Mouse (Mus musculus): ENCODE results near the gene Tmem30a. TPM values are rescaled to one million over a fixed set of nuclear protein-coding genes. Genes with fewer than 3 reads are reported as not detected.

Gene Tmem30a
- polyA plus RNA-seq, 1 experiment from 2014 or later: 45.7 TPM

GRCm38 (mm10) chr9:79816013-79816412 lies 22.7 kb upstream of the Tmem30a start:
- WGBS: 87% methylated on average over 11 of the region's 11 CpGs
- no peak overlapping the region for H3K9ac ChIP-seq
- H3K36me3 ChIP-seq: no peaks in the 10 kb centered on the region
- no peak overlapping the region for H3K4me2 ChIP-seq
- no peak for ATAC-seq (ENCODE audit: insufficient number of reproducible peaks, insufficient read depth, low FRiP score, low TSS enrichment, low read depth)
- H3K27ac ChIP-seq: no peak overlapping the region
- H3K9me3 ChIP-seq: peaks cover 6% of the 10 kb centered on the region; the same call in 1 of the 2 replicates
- H3K4me3 ChIP-seq: no peak overlapping the region
- H3K27me3 ChIP-seq: no peaks in the 10 kb centered on the region
- 0 out of 2 replicates have a peak, but pooled peaks cover 2% of the 10 kb centered on the region for H3K4me1 ChIP-seq

GRCm38 (mm10) chr9:79814592-79814991 lies 21.3 kb upstream of the Tmem30a start:
- Histone ChIP-seq H3K4me3 (no peak overlapping the region), H3K9me3 (peaks cover 6% of the 10 kb centered on the region; the same call in 1 of the 2 replicates), H3K27ac (no peak overlapping the region), H3K4me1 (0 out of 2 replicates have a peak, but pooled peaks cover 2% of the 10 kb centered on the region), H3K4me2 (no peak overlapping the region), H3K36me3 (no peaks in the 10 kb centered on the region), H3K27me3 (no peaks in the 10 kb centered on the region), H3K9ac (no peak overlapping the region)
- WGBS: 72% methylated on average over 4 of the region's 4 CpGs
- ATAC-seq (ENCODE audit: insufficient number of reproducible peaks, insufficient read depth, low FRiP score, low TSS enrichment, low read depth): no peak

GRCm38 (mm10) chr9:79810969-79811902 lies 17.9 kb upstream of the Tmem30a start:
- ATAC-seq (ENCODE audit: insufficient number of reproducible peaks, insufficient read depth, low FRiP score, low TSS enrichment, low read depth): no peak
- H3K27ac ChIP-seq: no peak overlapping the region
- no peak overlapping the region for H3K4me3 ChIP-seq
- no peak overlapping the region for H3K9ac ChIP-seq
- H3K4me1 ChIP-seq: 0 out of 2 replicates have a peak, but pooled peaks cover 2% of the 10 kb centered on the region
- H3K4me2 ChIP-seq: no peak overlapping the region
- H3K36me3 ChIP-seq: no peaks in the 10 kb centered on the region
- no peaks in the 10 kb centered on the region for H3K27me3 ChIP-seq
- WGBS: 74% methylated on average over 10 of the region's 11 CpGs
- no peaks in the 10 kb centered on the region for H3K9me3 ChIP-seq

- H3K9me3 ChIP-seq: no peaks in the 10 kb centered on the region
- no peak overlapping the region for H3K4me3 ChIP-seq
- H3K27ac ChIP-seq: no peak overlapping the region
- WGBS: 76% methylated on average over 3 of the region's 3 CpGs
- H3K36me3 ChIP-seq: no peaks in the 10 kb centered on the region
- 0 out of 2 replicates have a peak, but pooled peaks cover under 1% of the 10 kb centered on the region for H3K4me1 ChIP-seq
- H3K9ac ChIP-seq: no peak overlapping the region
- no peak overlapping the region for H3K4me2 ChIP-seq
- H3K27me3 ChIP-seq: no peaks in the 10 kb centered on the region
- ATAC-seq (ENCODE audit: insufficient number of reproducible peaks, insufficient read depth, low FRiP score, low TSS enrichment, low read depth): no peak
Measured at GRCm38 (mm10) chr9:79810534-79810933, 17.2 kb upstream of the Tmem30a start.

- no peak for ATAC-seq (ENCODE audit: insufficient number of reproducible peaks, insufficient read depth, low FRiP score, low TSS enrichment, low read depth)
- no peaks in the 10 kb centered on the region for H3K4me1 ChIP-seq
- no peaks in the 10 kb centered on the region for H3K36me3 ChIP-seq
- no peak overlapping the region for H3K4me2 ChIP-seq
- no peaks in the 10 kb centered on the region for H3K9me3 ChIP-seq
- 29% methylated on average over 6 of the region's 6 CpGs for WGBS
- H3K27me3 ChIP-seq: no peaks in the 10 kb centered on the region
- no peak overlapping the region for H3K27ac ChIP-seq
- H3K4me3 ChIP-seq: no peak overlapping the region
- H3K9ac ChIP-seq: no peak overlapping the region
Measured at GRCm38 (mm10) chr9:79809411-79809810, 16.1 kb upstream of the Tmem30a start.

- no peak overlapping the region for H3K27ac ChIP-seq
- no peak overlapping the region for H3K9ac ChIP-seq
- no peaks in the 10 kb centered on the region for H3K4me1 ChIP-seq
- no peaks in the 10 kb centered on the region for H3K36me3 ChIP-seq
- no peak for ATAC-seq (ENCODE audit: insufficient number of reproducible peaks, insufficient read depth, low FRiP score, low TSS enrichment, low read depth)
- no peaks in the 10 kb centered on the region for H3K9me3 ChIP-seq
- H3K27me3 ChIP-seq: no peaks in the 10 kb centered on the region
- H3K4me3 ChIP-seq: no peak overlapping the region
- H3K4me2 ChIP-seq: no peak overlapping the region
- WGBS: 49% methylated on average over 4 of the region's 4 CpGs
Measured at GRCm38 (mm10) chr9:79807178-79807577, 13.9 kb upstream of the Tmem30a start.

GRCm38 (mm10) chr9:79806317-79807075 lies 13.2 kb upstream of the Tmem30a start:
- no peak overlapping the region for H3K9ac ChIP-seq
- no peak overlapping the region for H3K4me3 ChIP-seq
- no peaks in the 10 kb centered on the region for H3K27me3 ChIP-seq
- 43% methylated on average over 12 of the region's 12 CpGs for WGBS
- ATAC-seq (ENCODE audit: insufficient number of reproducible peaks, insufficient read depth, low FRiP score, low TSS enrichment, low read depth): no peak
- H3K27ac ChIP-seq: no peak overlapping the region
- no peaks in the 10 kb centered on the region for H3K4me1 ChIP-seq
- no peak overlapping the region for H3K4me2 ChIP-seq
- no peaks in the 10 kb centered on the region for H3K9me3 ChIP-seq
- H3K36me3 ChIP-seq: no peaks in the 10 kb centered on the region

GRCm38 (mm10) chr9:79805426-79805825 lies 12.1 kb upstream of the Tmem30a start:
- 89% methylated on average over 10 of the region's 10 CpGs for WGBS
- Histone ChIP-seq H3K4me2 (no peak overlapping the region), H3K27me3 (no peaks in the 10 kb centered on the region), H3K4me3 (no peak overlapping the region), H3K4me1 (no peaks in the 10 kb centered on the region), H3K9ac (no peak overlapping the region), H3K27ac (no peak overlapping the region), H3K9me3 (no peaks in the 10 kb centered on the region), H3K36me3 (no peaks in the 10 kb centered on the region)
- ATAC-seq (ENCODE audit: insufficient number of reproducible peaks, insufficient read depth, low FRiP score, low TSS enrichment, low read depth): no peak

- Histone ChIP-seq H3K4me2 (no peak overlapping the region), H3K36me3 (no peaks in the 10 kb centered on the region), H3K9me3 (no peaks in the 10 kb centered on the region), H3K9ac (no peak overlapping the region), H3K27me3 (no peaks in the 10 kb centered on the region), H3K4me3 (no peak overlapping the region), H3K27ac (no peak overlapping the region), H3K4me1 (peaks cover 6% of the 10 kb centered on the region)
- whole genome bisulfite sequencing: 54% methylated on average over 7 of the region's 7 CpGs
- no peak for ATAC-seq (ENCODE audit: insufficient number of reproducible peaks, insufficient read depth, low FRiP score, low TSS enrichment, low read depth)
Measured at GRCm38 (mm10) chr9:79796461-79797135, 3.3 kb upstream of the Tmem30a start.

GRCm38 (mm10) chr9:79795076-79795475 lies 1.8 kb upstream of the Tmem30a start:
- H3K27ac ChIP-seq: no peak overlapping the region
- no peak for ATAC-seq (ENCODE audit: insufficient number of reproducible peaks, insufficient read depth, low FRiP score, low TSS enrichment, low read depth)
- 84% methylated on average over 1 of the region's 1 CpGs for WGBS

GRCm38 (mm10) chr9:79785794-79786085 lies 7.6 kb downstream of the Tmem30a start:
- H3K4me2 ChIP-seq: no peak overlapping the region
- H3K9ac ChIP-seq: no peak overlapping the region
- no peak overlapping the region for H3K27ac ChIP-seq
- H3K9me3 ChIP-seq: no peaks in the 10 kb centered on the region
- H3K36me3 ChIP-seq: no peaks in the 10 kb centered on the region
- peaks cover 12% of the 10 kb centered on the region; the same call in 1 of the 2 replicates for H3K4me1 ChIP-seq
- H3K4me3 ChIP-seq: no peak overlapping the region
- ATAC-seq (ENCODE audit: insufficient number of reproducible peaks, insufficient read depth, low FRiP score, low TSS enrichment, low read depth): no peak
- H3K27me3 ChIP-seq: no peaks in the 10 kb centered on the region
- WGBS: 62% methylated on average over 2 of the region's 2 CpGs

More at GRCm38 (mm10) chr9:79795076-79795475, 1.8 kb upstream of the Tmem30a start:
- Histone ChIP-seq H3K4me3 (no peak overlapping the region), H3K4me1 (peaks cover 8% of the 10 kb centered on the region), H3K4me2 (no peak overlapping the region), H3K27me3 (no peaks in the 10 kb centered on the region), H3K36me3 (no peaks in the 10 kb centered on the region), H3K9ac (no peak overlapping the region), H3K9me3 (no peaks in the 10 kb centered on the region)
